Mouse (Mus musculus): Measurements from ENCODE around the gene Tmem144. TPM values are rescaled to one million over a fixed set of nuclear protein-coding genes. Genes with fewer than 3 reads are reported as not detected.

Tmem144 gene
- polyA plus RNA-seq, 1 experiment from 2014 or later: 9.1 TPM

- WGBS: 92% methylated on average over 5 of the region's 5 CpGs
- TF ChIP-seq CTCF (IDR thresholded peaks at IDR 0.05; ENCODE audit: low read depth): no peak
- no peaks in the 10 kb centered on the region for H3K36me3 ChIP-seq (ENCODE audit: insufficient read depth, low read length)
- no peaks in the 10 kb centered on the region for H3K27me3 ChIP-seq (ENCODE audit: insufficient read depth, low read length)
- DNase-seq (ENCODE audit: low spot score) (no peak), ATAC-seq (replicated peaks; ENCODE audit: low FRiP score, low read depth) (no peak)
- no peak overlapping the region for H3K4me2 ChIP-seq (ENCODE audit: low read length)
- H3K4me3 ChIP-seq (replicated peaks; ENCODE audit: low read depth, low read length): no peak overlapping the region
- H3K9ac ChIP-seq (ENCODE audit: low read depth, low read length): no peak overlapping the region
- H3K4me1 ChIP-seq (replicated peaks; ENCODE audit: insufficient read depth, low read length): 0 out of 2 replicates have a peak, but pooled peaks cover 4% of the 10 kb centered on the region
- no peak overlapping the region for H3K27ac ChIP-seq
- no peaks in the 10 kb centered on the region for H3K9me3 ChIP-seq (replicated peaks; ENCODE audit: low read length)
Observed at GRCm38 (mm10) chr3:79875471-79875870, 22.9 kb upstream of the Tmem144 start.

DNA sequence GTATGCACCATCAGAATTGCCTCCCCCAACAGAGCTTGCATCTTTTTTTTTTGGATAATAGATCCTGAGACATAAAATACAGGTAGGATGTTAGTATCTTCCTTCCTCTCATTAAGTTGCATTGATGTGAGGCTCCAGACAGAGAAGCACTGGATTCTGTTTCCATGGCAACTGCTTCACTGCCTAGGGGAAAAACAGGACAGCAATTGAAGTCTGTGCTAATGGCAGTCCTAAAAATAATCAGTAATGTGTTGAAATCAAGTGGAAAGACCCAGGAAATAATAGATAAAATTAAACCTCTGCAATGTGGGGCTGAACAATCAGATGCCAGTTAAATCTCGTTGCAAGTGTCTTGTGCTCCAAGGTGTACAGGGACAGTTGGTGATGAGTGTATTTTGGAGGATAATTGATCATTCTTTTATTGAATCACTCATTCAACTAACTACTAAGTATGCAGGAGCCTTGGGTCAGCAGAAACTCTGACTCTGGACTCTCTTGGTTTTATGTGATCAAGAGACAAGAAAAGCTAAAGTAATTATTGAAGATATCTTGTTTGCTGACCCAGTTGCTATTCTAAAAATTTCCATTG is 14.6 kb upstream of the Tmem144 start:
- H3K36me3 ChIP-seq (ENCODE audit: insufficient read depth, low read length): no peaks in the 10 kb centered on the region
- no peaks in the 10 kb centered on the region for H3K4me1 ChIP-seq (replicated peaks; ENCODE audit: insufficient read depth, low read length)
- no peaks in the 10 kb centered on the region for H3K9me3 ChIP-seq (replicated peaks; ENCODE audit: low read length)
- 74% methylated on average over 1 of the region's 1 CpGs for WGBS
- no peak for TF ChIP-seq CTCF (IDR thresholded peaks at IDR 0.05; ENCODE audit: low read depth)
- DNase-seq (ENCODE audit: low spot score) (no peak), ATAC-seq (replicated peaks; ENCODE audit: low FRiP score, low read depth) (no peak)
- no peak overlapping the region for H3K27ac ChIP-seq
- H3K27me3 ChIP-seq (ENCODE audit: insufficient read depth, low read length): no peaks in the 10 kb centered on the region
- no peak overlapping the region for H3K4me2 ChIP-seq (ENCODE audit: low read length)
- no peak overlapping the region for H3K9ac ChIP-seq (ENCODE audit: low read depth, low read length)
- no peak overlapping the region for H3K4me3 ChIP-seq (replicated peaks; ENCODE audit: low read depth, low read length)

GRCm38 (mm10) chr3:79866526-79866925 is 14.0 kb upstream of the Tmem144 start:
- no peak overlapping the region for H3K9ac ChIP-seq (ENCODE audit: low read depth, low read length)
- H3K4me1 ChIP-seq (replicated peaks; ENCODE audit: insufficient read depth, low read length): no peaks in the 10 kb centered on the region
- no peaks in the 10 kb centered on the region for H3K27me3 ChIP-seq (ENCODE audit: insufficient read depth, low read length)
- no peak overlapping the region for H3K4me3 ChIP-seq (replicated peaks; ENCODE audit: low read depth, low read length)
- no peak for TF ChIP-seq CTCF (IDR thresholded peaks at IDR 0.05; ENCODE audit: low read depth)
- no peaks in the 10 kb centered on the region for H3K9me3 ChIP-seq (replicated peaks; ENCODE audit: low read length)
- WGBS: 65% methylated on average over 9 of the region's 9 CpGs
- no peak overlapping the region for H3K4me2 ChIP-seq (ENCODE audit: low read length)
- ATAC-seq (replicated peaks; ENCODE audit: low FRiP score, low read depth) (no peak), DNase-seq (ENCODE audit: low spot score) (no peak)
- no peaks in the 10 kb centered on the region for H3K36me3 ChIP-seq (ENCODE audit: insufficient read depth, low read length)
- H3K27ac ChIP-seq: no peak overlapping the region

DNA sequence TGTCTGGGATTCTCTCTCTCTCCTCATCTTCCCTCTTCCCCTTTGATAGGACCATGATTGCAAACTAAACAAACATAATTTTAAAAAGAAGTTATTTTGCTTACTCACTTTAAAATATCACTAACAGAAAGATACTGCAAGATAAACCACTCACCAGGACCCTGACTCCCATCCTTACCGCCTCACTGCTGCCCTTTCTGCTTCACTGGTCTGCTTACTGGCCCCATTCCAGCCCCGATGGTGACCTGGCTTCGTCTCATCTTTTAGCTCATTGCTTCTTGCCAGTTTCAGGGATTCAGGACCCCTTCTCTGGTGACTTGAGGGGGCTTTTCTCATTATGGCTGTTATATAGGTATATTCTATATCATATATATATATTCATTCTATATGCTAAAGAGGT is 13.5 kb upstream of the Tmem144 start:
- Histone ChIP-seq H3K4me3 (replicated peaks; ENCODE audit: low read depth, low read length) (no peak overlapping the region), H3K9ac (ENCODE audit: low read depth, low read length) (no peak overlapping the region), H3K4me1 (replicated peaks; ENCODE audit: insufficient read depth, low read length) (no peaks in the 10 kb centered on the region), H3K36me3 (ENCODE audit: insufficient read depth, low read length) (no peaks in the 10 kb centered on the region), H3K4me2 (ENCODE audit: low read length) (no peak overlapping the region), H3K9me3 (replicated peaks; ENCODE audit: low read length) (no peaks in the 10 kb centered on the region), H3K27ac (no peak overlapping the region), H3K27me3 (ENCODE audit: insufficient read depth, low read length) (no peaks in the 10 kb centered on the region)
- TF ChIP-seq CTCF (IDR thresholded peaks at IDR 0.05; ENCODE audit: low read depth): no peak
- no peak for ATAC-seq (replicated peaks; ENCODE audit: low FRiP score, low read depth)
- WGBS: 35% methylated on average over 3 of the region's 3 CpGs
- no peak for DNase-seq (ENCODE audit: low spot score)

GRCm38 (mm10) chr3:79864824-79865223 is 12.3 kb upstream of the Tmem144 start:
- Histone ChIP-seq H3K36me3 (ENCODE audit: insufficient read depth, low read length) (no peaks in the 10 kb centered on the region), H3K27me3 (ENCODE audit: insufficient read depth, low read length) (no peaks in the 10 kb centered on the region), H3K9me3 (replicated peaks; ENCODE audit: low read length) (no peaks in the 10 kb centered on the region), H3K4me1 (replicated peaks; ENCODE audit: insufficient read depth, low read length) (no peaks in the 10 kb centered on the region), H3K9ac (ENCODE audit: low read depth, low read length) (no peak overlapping the region), H3K4me3 (replicated peaks; ENCODE audit: low read depth, low read length) (no peak overlapping the region), H3K27ac (no peak overlapping the region), H3K4me2 (ENCODE audit: low read length) (no peak overlapping the region)
- DNase-seq (ENCODE audit: low spot score) (no peak), ATAC-seq (replicated peaks; ENCODE audit: low FRiP score, low read depth) (no peak)
- no peak for TF ChIP-seq CTCF (IDR thresholded peaks at IDR 0.05; ENCODE audit: low read depth)
- 37% methylated on average over 7 of the region's 7 CpGs for WGBS

DNA sequence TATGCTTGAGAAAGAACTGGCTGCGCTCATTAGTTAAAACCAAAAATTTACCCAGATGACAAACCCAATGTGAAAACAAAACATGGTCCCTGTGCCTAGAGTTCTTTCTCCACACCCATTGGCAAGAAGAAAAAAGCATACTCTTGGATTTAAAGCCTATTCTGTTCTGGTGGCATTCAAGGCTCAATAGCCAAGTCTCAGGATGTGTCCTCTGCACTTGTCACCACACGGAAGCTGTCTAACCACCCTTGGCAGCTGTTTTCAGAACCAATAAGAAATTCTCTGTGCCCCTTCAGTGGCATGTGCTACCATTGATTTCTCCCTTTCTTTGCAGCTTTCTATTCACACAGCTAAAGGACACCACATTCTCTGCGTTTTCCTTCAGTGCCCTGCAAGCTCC is 5.6 kb upstream of the Tmem144 start:
- no peak overlapping the region for H3K27ac ChIP-seq
- no peak overlapping the region for H3K4me3 ChIP-seq (replicated peaks; ENCODE audit: low read depth, low read length)
- no peaks in the 10 kb centered on the region for H3K4me1 ChIP-seq (replicated peaks; ENCODE audit: insufficient read depth, low read length)
- no peaks in the 10 kb centered on the region for H3K27me3 ChIP-seq (ENCODE audit: insufficient read depth, low read length)
- WGBS: 81% methylated on average over 3 of the region's 3 CpGs
- no peak overlapping the region for H3K4me2 ChIP-seq (ENCODE audit: low read length)
- no peak for TF ChIP-seq CTCF (IDR thresholded peaks at IDR 0.05; ENCODE audit: low read depth)
- H3K36me3 ChIP-seq (ENCODE audit: insufficient read depth, low read length): no peaks in the 10 kb centered on the region
- H3K9ac ChIP-seq (ENCODE audit: low read depth, low read length): no peak overlapping the region
- no peak for ATAC-seq (replicated peaks; ENCODE audit: low FRiP score, low read depth)
- no peak for DNase-seq (ENCODE audit: low spot score)
- no peaks in the 10 kb centered on the region for H3K9me3 ChIP-seq (replicated peaks; ENCODE audit: low read length)

DNA sequence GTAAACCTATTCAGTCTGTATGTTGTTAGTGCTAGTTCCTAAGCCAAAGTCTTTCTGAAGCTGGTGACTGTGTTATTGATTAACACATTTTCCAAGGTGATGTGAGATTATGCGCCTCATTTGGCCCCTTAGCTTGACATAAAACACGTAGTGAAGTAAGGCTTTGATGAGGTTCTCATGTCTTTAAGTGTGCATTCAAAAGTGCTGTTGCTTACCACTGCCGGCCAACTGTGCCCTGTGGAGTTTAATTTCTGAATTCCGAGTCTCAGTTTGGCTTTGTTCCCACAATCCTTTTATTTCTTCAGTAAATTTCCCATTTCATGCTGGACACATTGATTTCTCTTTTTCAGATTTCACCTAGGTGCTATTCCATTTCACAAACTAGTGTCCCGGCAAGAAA is 5.2 kb upstream of the Tmem144 start:
- no peak overlapping the region for H3K9ac ChIP-seq (ENCODE audit: low read depth, low read length)
- H3K9me3 ChIP-seq (replicated peaks; ENCODE audit: low read length): no peaks in the 10 kb centered on the region
- ATAC-seq (replicated peaks; ENCODE audit: low FRiP score, low read depth) (no peak), DNase-seq (ENCODE audit: low spot score) (no peak)
- TF ChIP-seq CTCF (IDR thresholded peaks at IDR 0.05; ENCODE audit: low read depth): no peak
- no peaks in the 10 kb centered on the region for H3K4me1 ChIP-seq (replicated peaks; ENCODE audit: insufficient read depth, low read length)
- no peaks in the 10 kb centered on the region for H3K27me3 ChIP-seq (ENCODE audit: insufficient read depth, low read length)
- H3K36me3 ChIP-seq (ENCODE audit: insufficient read depth, low read length): no peaks in the 10 kb centered on the region
- H3K27ac ChIP-seq: no peak overlapping the region
- 58% methylated on average over 5 of the region's 5 CpGs for WGBS
- H3K4me2 ChIP-seq (ENCODE audit: low read length): no peak overlapping the region
- no peak overlapping the region for H3K4me3 ChIP-seq (replicated peaks; ENCODE audit: low read depth, low read length)

All from kidney, postnatal 0 days (tissue).